Mouse (Mus musculus): ENCODE measurements around the gene Dxo. TPM values are rescaled to one million over a fixed set of nuclear protein-coding genes. Genes with fewer than 3 reads are reported as not detected.

Gene Dxo
- polyA plus RNA-seq (2014; fragmentation: Illumina TruSeq; extraction: RNeasy Lipid Tissue Mini Kit (QIAGEN cat#74804); ENCODE audit: low read depth, low replicate concordance): 3.0 TPM

GRCm38 (mm10) chr17:34836856-34837221 lies at the start of gene Dxo, which contains the start of gene Stk19:
Gene Dxo (plus strand): TSS chr17:34837019.
Gene Stk19 (minus strand): TSS chr17:34836945.

GRCm38 (mm10) chr17:34804301-34804700 lies 32.5 kb upstream of the Dxo start, which contains the start of gene Cyp21a1:
Gene Cyp21a1 (minus strand): TSS chr17:34804561.

GRCm38 (mm10) chr17:34849722-34850516 lies 13.1 kb downstream of the Dxo start, which contains the start of the genes Skiv2l and Nelfe:
Gene Skiv2l (minus strand): TSS chr17:34850210.
Gene Nelfe (plus strand): TSS chr17:34850391.

GRCm38 (mm10) chr17:34862416-34863081 lies 25.7 kb downstream of the Dxo start, which contains the start of gene Cfb:
Gene Cfb (minus strand): TSS chr17:34862518.

GRCm38 (mm10) chr17:34879336-34879879 lies 42.6 kb downstream of the Dxo start, which contains the start of gene Zbtb12:
Gene Zbtb12 (plus strand): TSS chr17:34879483.

GRCm38 (mm10) chr17:34881683-34882310 lies 45.0 kb downstream of the Dxo start, which contains the start of gene Gm20547:
Gene Gm20547 (minus strand): TSS chr17:34882042.

Other genes starting within 250 kb of the Dxo start
- 3.8 TPM for gene Gpsm3, start 247.2 kb upstream of the Dxo start, polyA plus RNA-seq (2014; fragmentation: Illumina TruSeq; extraction: RNeasy Lipid Tissue Mini Kit (QIAGEN cat#74804); ENCODE audit: low read depth, low replicate concordance)
- 11.4 TPM for gene Pbx2, start 245.8 kb upstream of the Dxo start, polyA plus RNA-seq (2014; fragmentation: Illumina TruSeq; extraction: RNeasy Lipid Tissue Mini Kit (QIAGEN cat#74804); ENCODE audit: low read depth, low replicate concordance)
- gene Ager, start 239.2 kb upstream of the Dxo start, polyA plus RNA-seq (2014; fragmentation: Illumina TruSeq; extraction: RNeasy Lipid Tissue Mini Kit (QIAGEN cat#74804); ENCODE audit: low read depth, low replicate concordance): not detected
- 49.6 TPM for gene Rnf5, start 233.3 kb upstream of the Dxo start, polyA plus RNA-seq (2014; fragmentation: Illumina TruSeq; extraction: RNeasy Lipid Tissue Mini Kit (QIAGEN cat#74804); ENCODE audit: low read depth, low replicate concordance)
- 2.9 TPM for gene Agpat1, start 232.8 kb upstream of the Dxo start, polyA plus RNA-seq (2014; fragmentation: Illumina TruSeq; extraction: RNeasy Lipid Tissue Mini Kit (QIAGEN cat#74804); ENCODE audit: low read depth, low replicate concordance)
- not detected for gene Egfl8, start 221.0 kb upstream of the Dxo start, polyA plus RNA-seq (2014; fragmentation: Illumina TruSeq; extraction: RNeasy Lipid Tissue Mini Kit (QIAGEN cat#74804); ENCODE audit: low read depth, low replicate concordance)
- gene Ppt2, start 208.5 kb upstream of the Dxo start, polyA plus RNA-seq (2014; fragmentation: Illumina TruSeq; extraction: RNeasy Lipid Tissue Mini Kit (QIAGEN cat#74804); ENCODE audit: low read depth, low replicate concordance): 7.2 TPM
- gene Prrt1, start 207.5 kb upstream of the Dxo start, polyA plus RNA-seq (2014; fragmentation: Illumina TruSeq; extraction: RNeasy Lipid Tissue Mini Kit (QIAGEN cat#74804); ENCODE audit: low read depth, low replicate concordance): 0.57 TPM
- 5.5 TPM for gene Fkbpl, start 192.3 kb upstream of the Dxo start, polyA plus RNA-seq (2014; fragmentation: Illumina TruSeq; extraction: RNeasy Lipid Tissue Mini Kit (QIAGEN cat#74804); ENCODE audit: low read depth, low replicate concordance)
- 1.8 TPM for gene Atf6b, start 189.9 kb upstream of the Dxo start, polyA plus RNA-seq (2014; fragmentation: Illumina TruSeq; extraction: RNeasy Lipid Tissue Mini Kit (QIAGEN cat#74804); ENCODE audit: low read depth, low replicate concordance)
- not detected for gene Tnxb, start 166.5 kb upstream of the Dxo start, polyA plus RNA-seq (2014; fragmentation: Illumina TruSeq; extraction: RNeasy Lipid Tissue Mini Kit (QIAGEN cat#74804); ENCODE audit: low read depth, low replicate concordance)
- not detected for gene C4b, start 93.1 kb upstream of the Dxo start, polyA plus RNA-seq (2014; fragmentation: Illumina TruSeq; extraction: RNeasy Lipid Tissue Mini Kit (QIAGEN cat#74804); ENCODE audit: low read depth, low replicate concordance)
- not detected for gene Cyp21a1, start 32.5 kb upstream of the Dxo start, polyA plus RNA-seq (2014; fragmentation: Illumina TruSeq; extraction: RNeasy Lipid Tissue Mini Kit (QIAGEN cat#74804); ENCODE audit: low read depth, low replicate concordance)
- gene Stk19, start 74 bp upstream of the Dxo start, polyA plus RNA-seq (2014; fragmentation: Illumina TruSeq; extraction: RNeasy Lipid Tissue Mini Kit (QIAGEN cat#74804); ENCODE audit: low read depth, low replicate concordance): 2.6 TPM
- 2.3 TPM for gene Skiv2l, start 13.2 kb downstream of the Dxo start, polyA plus RNA-seq (2014; fragmentation: Illumina TruSeq; extraction: RNeasy Lipid Tissue Mini Kit (QIAGEN cat#74804); ENCODE audit: low read depth, low replicate concordance)
- gene Nelfe, start 13.4 kb downstream of the Dxo start, polyA plus RNA-seq (2014; fragmentation: Illumina TruSeq; extraction: RNeasy Lipid Tissue Mini Kit (QIAGEN cat#74804); ENCODE audit: low read depth, low replicate concordance): 1.4 TPM
- gene Cfb, start 25.5 kb downstream of the Dxo start, polyA plus RNA-seq (2014; fragmentation: Illumina TruSeq; extraction: RNeasy Lipid Tissue Mini Kit (QIAGEN cat#74804); ENCODE audit: low read depth, low replicate concordance): 38.0 TPM
- gene Zbtb12, start 42.5 kb downstream of the Dxo start, polyA plus RNA-seq (2014; fragmentation: Illumina TruSeq; extraction: RNeasy Lipid Tissue Mini Kit (QIAGEN cat#74804); ENCODE audit: low read depth, low replicate concordance): 1.5 TPM
- 16.3 TPM for gene Gm20547, start 45.0 kb downstream of the Dxo start, polyA plus RNA-seq (2014; fragmentation: Illumina TruSeq; extraction: RNeasy Lipid Tissue Mini Kit (QIAGEN cat#74804); ENCODE audit: low read depth, low replicate concordance)
- 7.3 TPM for gene C2, start 61.2 kb downstream of the Dxo start, polyA plus RNA-seq (2014; fragmentation: Illumina TruSeq; extraction: RNeasy Lipid Tissue Mini Kit (QIAGEN cat#74804); ENCODE audit: low read depth, low replicate concordance)
- 7.7 TPM for gene Ehmt2, start 61.5 kb downstream of the Dxo start, polyA plus RNA-seq (2014; fragmentation: Illumina TruSeq; extraction: RNeasy Lipid Tissue Mini Kit (QIAGEN cat#74804); ENCODE audit: low read depth, low replicate concordance)
- gene Slc44a4, start 77.4 kb downstream of the Dxo start, polyA plus RNA-seq (2014; fragmentation: Illumina TruSeq; extraction: RNeasy Lipid Tissue Mini Kit (QIAGEN cat#74804); ENCODE audit: low read depth, low replicate concordance): 8.2 TPM
- 25.6 TPM for gene Neu1, start 94.2 kb downstream of the Dxo start, polyA plus RNA-seq (2014; fragmentation: Illumina TruSeq; extraction: RNeasy Lipid Tissue Mini Kit (QIAGEN cat#74804); ENCODE audit: low read depth, low replicate concordance)
- 17.9 TPM for gene Hspa1b, start 122.2 kb downstream of the Dxo start, polyA plus RNA-seq (2014; fragmentation: Illumina TruSeq; extraction: RNeasy Lipid Tissue Mini Kit (QIAGEN cat#74804); ENCODE audit: low read depth, low replicate concordance)
- gene Gm20481, start 132.9 kb downstream of the Dxo start, polyA plus RNA-seq (2014; fragmentation: Illumina TruSeq; extraction: RNeasy Lipid Tissue Mini Kit (QIAGEN cat#74804); ENCODE audit: low read depth, low replicate concordance): not detected
- gene Hspa1a, start 135.1 kb downstream of the Dxo start, polyA plus RNA-seq (2014; fragmentation: Illumina TruSeq; extraction: RNeasy Lipid Tissue Mini Kit (QIAGEN cat#74804); ENCODE audit: low read depth, low replicate concordance): 8.4 TPM
- not detected for gene Hspa1l, start 135.7 kb downstream of the Dxo start, polyA plus RNA-seq (2014; fragmentation: Illumina TruSeq; extraction: RNeasy Lipid Tissue Mini Kit (QIAGEN cat#74804); ENCODE audit: low read depth, low replicate concordance)
- 12.6 TPM for gene Lsm2, start 144.8 kb downstream of the Dxo start, polyA plus RNA-seq (2014; fragmentation: Illumina TruSeq; extraction: RNeasy Lipid Tissue Mini Kit (QIAGEN cat#74804); ENCODE audit: low read depth, low replicate concordance)
- gene Vars, start 164.0 kb downstream of the Dxo start, polyA plus RNA-seq (2014; fragmentation: Illumina TruSeq; extraction: RNeasy Lipid Tissue Mini Kit (QIAGEN cat#74804); ENCODE audit: low read depth, low replicate concordance): 5.7 TPM
- not detected for gene Vwa7, start 179.6 kb downstream of the Dxo start, polyA plus RNA-seq (2014; fragmentation: Illumina TruSeq; extraction: RNeasy Lipid Tissue Mini Kit (QIAGEN cat#74804); ENCODE audit: low read depth, low replicate concordance)
- gene Sapcd1, start 191.0 kb downstream of the Dxo start, polyA plus RNA-seq (2014; fragmentation: Illumina TruSeq; extraction: RNeasy Lipid Tissue Mini Kit (QIAGEN cat#74804); ENCODE audit: low read depth, low replicate concordance): not detected
- gene Msh5, start 209.7 kb downstream of the Dxo start, polyA plus RNA-seq (2014; fragmentation: Illumina TruSeq; extraction: RNeasy Lipid Tissue Mini Kit (QIAGEN cat#74804); ENCODE audit: low read depth, low replicate concordance): 1.1 TPM
- gene Clic1, start 212.9 kb downstream of the Dxo start, polyA plus RNA-seq (2014; fragmentation: Illumina TruSeq; extraction: RNeasy Lipid Tissue Mini Kit (QIAGEN cat#74804); ENCODE audit: low read depth, low replicate concordance): 25.4 TPM
- 0.97 TPM for gene Ddah2, start 222.0 kb downstream of the Dxo start, polyA plus RNA-seq (2014; fragmentation: Illumina TruSeq; extraction: RNeasy Lipid Tissue Mini Kit (QIAGEN cat#74804); ENCODE audit: low read depth, low replicate concordance)
- not detected for gene Ly6g6c, start 228.4 kb downstream of the Dxo start, polyA plus RNA-seq (2014; fragmentation: Illumina TruSeq; extraction: RNeasy Lipid Tissue Mini Kit (QIAGEN cat#74804); ENCODE audit: low read depth, low replicate concordance)
- 1.1 TPM for gene Mpig6b, start 229.2 kb downstream of the Dxo start, polyA plus RNA-seq (2014; fragmentation: Illumina TruSeq; extraction: RNeasy Lipid Tissue Mini Kit (QIAGEN cat#74804); ENCODE audit: low read depth, low replicate concordance)
- not detected for gene Ly6g6e, start 239.9 kb downstream of the Dxo start, polyA plus RNA-seq (2014; fragmentation: Illumina TruSeq; extraction: RNeasy Lipid Tissue Mini Kit (QIAGEN cat#74804); ENCODE audit: low read depth, low replicate concordance)
- gene Ly6g6d, start 241.0 kb downstream of the Dxo start, polyA plus RNA-seq (2014; fragmentation: Illumina TruSeq; extraction: RNeasy Lipid Tissue Mini Kit (QIAGEN cat#74804); ENCODE audit: low read depth, low replicate concordance): not detected
- gene Ly6g6f, start 248.6 kb downstream of the Dxo start, polyA plus RNA-seq (2014; fragmentation: Illumina TruSeq; extraction: RNeasy Lipid Tissue Mini Kit (QIAGEN cat#74804); ENCODE audit: low read depth, low replicate concordance): not detected

Measured in kidney, adult 10 weeks (tissue).